Mouse (Mus musculus): Measurements from ENCODE around the gene Nudt3. TPM values are rescaled to one million over a fixed set of nuclear protein-coding genes. Genes with fewer than 3 reads are reported as not detected.

The Nudt3 gene
- total RNA-seq (2018; cell fraction: chromatin; rRNA removed) = 100 to 1,000 TPM in 1 of 26 experiments, 10 to 100 TPM in 25; 10.9 to 103 (median 50.1) TPM
- 100 to 1,000 TPM in 1 of 26 experiments, 10 to 100 TPM in 25; 50.5 to 123 (median 72.4) TPM for total RNA-seq (2018; cell fraction: cytosol; rRNA removed)
- 10 to 100 TPM; 21.9 to 97.1 (median 54.8) TPM for total RNA-seq (2018; cell fraction: nucleus; rRNA removed)
- 61.7 to 90.2 TPM (median 74.2 TPM) in 3 replicates for polyA plus RNA-seq (2018)

DNA sequence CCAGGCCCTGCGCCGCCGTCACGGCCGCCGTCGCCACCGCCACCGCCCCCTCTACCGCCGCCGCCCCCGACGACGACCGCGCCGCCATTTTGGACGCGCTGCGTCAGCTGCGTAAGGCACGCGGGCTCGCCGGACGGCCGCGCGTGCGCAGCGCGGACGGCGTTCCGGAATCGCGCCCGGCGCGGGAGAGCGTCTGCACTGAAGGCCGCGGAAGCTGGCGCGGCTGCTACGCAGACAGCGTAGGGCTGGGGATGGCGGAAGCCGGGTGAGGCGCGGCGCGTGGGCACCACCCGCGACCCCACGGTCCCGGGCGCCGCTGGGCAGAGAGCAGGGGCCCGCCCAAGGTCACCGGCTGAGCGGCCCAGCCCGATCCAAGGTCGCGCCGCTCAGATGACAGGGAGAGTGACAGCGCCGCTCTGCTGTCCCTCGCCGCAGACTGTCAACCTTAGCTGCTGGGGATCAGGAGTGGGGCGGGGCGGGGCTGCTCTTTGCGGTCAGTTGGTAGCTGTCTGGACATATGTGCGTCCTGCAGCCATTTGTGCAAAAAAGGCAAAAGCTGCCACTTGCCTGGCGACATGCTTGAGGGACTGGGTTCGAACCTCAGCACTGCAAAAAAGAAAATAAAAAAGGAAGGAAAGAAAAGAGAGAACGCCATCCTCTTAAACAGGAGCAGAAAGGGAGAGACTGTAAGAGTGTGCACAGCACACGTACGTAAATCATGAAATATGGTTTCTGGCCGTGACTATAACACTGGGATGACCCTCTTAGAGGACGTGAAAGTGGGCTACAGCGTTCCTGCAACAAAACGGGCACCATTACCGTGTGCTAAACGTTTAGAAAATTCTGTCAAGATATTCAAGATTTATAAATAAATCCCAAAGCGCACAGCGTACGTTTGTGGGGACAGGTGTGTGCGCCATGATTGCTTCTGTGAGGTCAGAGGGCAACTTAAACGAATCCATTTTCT, at the start of gene Nudt3:
Gene Nudt3, minus strand, starts transcription at position 136 of the 967 bp plus-strand sequence.
- Histone ChIP-seq H3K27ac (peak within 1 kb of the TSS; percentile 62), H3K36me3 (ENCODE audit: inconsistent target) (no peaks in the 10 kb centered on the region), H3K4me3 (ENCODE audit: inconsistent target) (peak within 1 kb of the TSS; percentile 52), H3K79me2 (ENCODE audit: inconsistent target) (peaks cover 39% of the 10 kb centered on the region)
- 12% methylated on average over 45 of the region's 91 CpGs for WGBS (ENCODE audit: missing documents)

DNA sequence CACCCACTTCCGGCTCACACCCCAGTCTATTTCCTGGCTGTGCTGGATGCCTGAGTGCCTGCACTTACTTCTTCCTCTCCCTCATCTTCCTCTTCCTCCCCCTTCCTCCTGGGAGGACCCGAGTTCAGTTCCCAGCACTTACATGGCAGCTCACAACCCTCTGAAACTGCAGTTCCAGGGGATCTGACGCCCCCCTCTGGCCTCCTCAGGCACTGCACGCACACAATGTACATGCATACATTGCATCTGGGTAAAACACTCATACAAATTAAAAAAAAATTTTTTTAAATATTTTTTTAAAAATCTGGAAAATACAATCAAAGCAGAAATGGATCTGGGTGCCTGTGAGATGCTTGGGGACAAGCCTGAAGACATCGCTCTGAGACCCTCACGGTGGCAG, 48.4 kb upstream of the Nudt3 start:
- H3K4me3 ChIP-seq (ENCODE audit: inconsistent target) = no peak overlapping the region
- no peaks in the 10 kb centered on the region for H3K79me2 ChIP-seq (ENCODE audit: inconsistent target)
- no peaks in the 10 kb centered on the region for H3K36me3 ChIP-seq (ENCODE audit: inconsistent target)
- 73% methylated on average over 6 of the region's 6 CpGs for WGBS (ENCODE audit: missing documents)
- no peak overlapping the region for H3K27ac ChIP-seq

DNA sequence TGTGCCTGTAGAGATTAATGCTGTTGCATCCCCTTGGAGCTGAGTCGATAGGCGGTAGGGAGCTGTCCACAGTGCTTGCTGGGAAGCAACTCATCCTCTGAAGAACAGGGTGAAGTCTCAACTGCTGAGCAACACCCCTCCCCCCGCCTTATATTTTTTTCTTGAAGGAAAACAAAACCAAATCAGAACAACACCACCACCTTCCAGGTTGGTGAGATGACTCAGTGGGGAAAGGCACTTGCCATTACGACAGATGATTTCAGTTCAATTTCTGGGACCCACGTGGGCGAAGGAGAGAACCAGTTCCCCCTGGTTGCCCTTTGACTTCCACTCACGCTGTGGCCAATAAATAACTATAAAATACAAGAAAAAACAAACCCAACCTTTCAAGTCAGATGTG, 35.5 kb upstream of the Nudt3 start:
- Histone ChIP-seq H3K79me2 (ENCODE audit: inconsistent target) (no peaks in the 10 kb centered on the region), H3K4me3 (ENCODE audit: inconsistent target) (no peak overlapping the region), H3K36me3 (ENCODE audit: inconsistent target) (no peaks in the 10 kb centered on the region), H3K27ac (no peak overlapping the region)
- 84% methylated on average over 7 of the region's 7 CpGs for WGBS (ENCODE audit: missing documents)

DNA sequence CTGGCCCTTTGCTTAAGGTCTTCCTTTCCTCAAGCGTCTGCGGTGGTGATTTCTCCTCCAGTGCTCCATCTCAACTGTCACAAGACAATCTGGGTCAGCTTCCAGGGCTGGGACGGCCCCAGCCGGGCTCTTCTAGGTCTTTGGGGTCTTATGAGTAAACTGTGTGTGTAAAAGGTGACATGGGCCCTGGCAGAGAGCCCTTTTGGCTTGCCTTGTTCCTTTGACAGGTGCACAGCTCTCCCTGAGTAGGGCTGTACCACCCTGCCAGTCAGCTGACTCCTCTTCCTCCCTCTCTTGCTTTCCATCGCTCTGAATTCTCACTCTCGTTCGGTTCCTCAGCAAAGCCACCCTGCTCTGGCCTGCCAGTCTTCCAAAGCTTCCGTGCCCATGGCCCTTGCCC, 33.8 kb upstream of the Nudt3 start:
- no peak overlapping the region for H3K4me3 ChIP-seq (ENCODE audit: inconsistent target)
- 63% methylated on average over 8 of the region's 8 CpGs for WGBS (ENCODE audit: missing documents)
- H3K27ac ChIP-seq = no peak overlapping the region
- H3K79me2 ChIP-seq (ENCODE audit: inconsistent target) = no peaks in the 10 kb centered on the region
- no peaks in the 10 kb centered on the region for H3K36me3 ChIP-seq (ENCODE audit: inconsistent target)

DNA sequence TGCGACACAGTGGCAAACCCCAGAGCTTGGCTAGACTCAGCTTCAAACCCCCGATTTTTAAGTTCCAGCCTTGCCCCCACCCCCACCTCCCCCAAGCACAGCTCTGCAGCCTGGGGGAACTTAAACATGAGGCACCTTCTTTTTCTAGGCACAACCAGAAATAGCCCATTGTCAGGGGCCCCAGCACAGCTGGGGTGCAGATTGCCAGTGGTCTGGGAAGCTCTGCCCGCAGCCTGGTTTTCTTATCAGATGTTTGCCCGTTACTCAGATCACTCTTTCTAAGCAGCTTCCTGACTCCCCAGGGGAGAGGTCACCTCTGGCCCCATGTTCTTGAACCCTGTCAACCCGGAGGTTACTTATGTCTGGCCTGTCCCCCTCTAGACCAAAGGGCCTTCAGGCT, 33.1 kb upstream of the Nudt3 start:
- H3K27ac ChIP-seq = no peak overlapping the region
- H3K4me3 ChIP-seq (ENCODE audit: inconsistent target) = no peak overlapping the region
- 6% methylated on average over 5 of the region's 5 CpGs for WGBS (ENCODE audit: missing documents)
- no peaks in the 10 kb centered on the region for H3K36me3 ChIP-seq (ENCODE audit: inconsistent target)
- H3K79me2 ChIP-seq (ENCODE audit: inconsistent target) = no peaks in the 10 kb centered on the region

DNA sequence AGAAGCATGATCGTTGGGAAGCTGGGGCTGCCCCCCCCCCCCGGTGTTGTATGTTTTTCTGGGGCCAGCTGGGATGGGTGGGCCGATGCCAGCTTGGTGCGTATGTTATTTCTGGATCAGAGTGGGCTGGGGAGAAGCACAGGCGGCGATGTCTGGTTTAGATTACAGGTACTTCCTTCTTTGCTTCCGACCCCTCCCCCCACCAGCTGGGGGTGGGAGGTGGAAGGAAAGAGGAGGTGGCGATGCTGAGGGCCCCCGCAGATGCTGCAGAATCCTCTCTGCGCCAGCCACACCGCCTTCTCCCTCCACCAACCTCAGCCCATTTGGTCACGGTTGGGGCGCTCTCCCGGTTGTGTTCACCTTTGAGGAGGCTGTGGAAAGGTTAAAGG, 32.7 kb upstream of the Nudt3 start:
- H3K36me3 ChIP-seq (ENCODE audit: inconsistent target) = no peaks in the 10 kb centered on the region
- whole genome bisulfite sequencing (ENCODE audit: missing documents) = 2% methylated on average over 14 of the region's 14 CpGs
- no peak overlapping the region for H3K27ac ChIP-seq
- H3K4me3 ChIP-seq (ENCODE audit: inconsistent target) = no peak overlapping the region
- no peaks in the 10 kb centered on the region for H3K79me2 ChIP-seq (ENCODE audit: inconsistent target)

DNA sequence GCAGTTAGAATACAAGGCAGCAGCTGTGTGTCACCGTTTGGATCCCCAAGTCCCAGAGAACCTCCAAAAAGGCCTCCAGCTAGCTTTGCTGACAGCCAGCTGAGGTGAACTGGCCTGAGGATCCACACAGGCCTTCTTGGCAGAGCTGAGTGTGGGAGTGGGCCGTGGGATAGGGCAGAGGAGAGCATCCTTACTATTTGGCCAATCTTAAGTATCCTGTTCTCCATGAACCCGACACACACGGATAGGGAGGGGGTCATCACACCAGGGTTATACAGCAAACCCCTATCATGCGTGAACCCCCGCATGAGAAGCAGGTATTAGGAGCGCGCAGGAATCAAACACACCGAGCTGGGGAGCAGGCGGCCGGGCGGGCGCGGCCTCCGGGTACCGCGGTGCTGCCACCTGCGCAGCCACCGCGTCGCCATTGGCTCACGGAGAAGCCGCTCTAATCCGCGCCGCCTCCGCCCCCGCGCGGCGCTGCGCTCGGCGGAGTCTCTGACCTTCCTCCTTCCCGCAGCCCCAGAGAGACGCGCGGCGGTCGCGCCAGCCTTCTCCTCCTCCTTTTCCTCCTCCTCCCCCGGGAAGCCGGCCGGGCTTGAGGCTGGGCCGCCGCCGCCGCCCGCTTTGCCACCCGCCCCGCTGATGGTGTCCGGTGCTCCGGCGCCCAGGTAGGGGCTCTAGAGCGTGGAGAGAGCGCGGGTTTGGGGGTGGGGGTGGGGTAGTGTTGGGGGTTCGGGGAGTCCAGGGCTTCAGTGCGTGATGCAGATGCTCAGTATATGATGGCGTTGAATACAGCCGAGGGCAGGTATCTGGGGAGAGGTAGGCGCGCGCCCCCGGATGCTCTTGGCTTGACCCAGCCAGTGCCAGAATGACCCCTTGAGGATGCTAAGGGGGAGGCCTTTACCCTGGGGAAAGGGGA, 32.1 kb upstream of the Nudt3 start, which contains the start of gene Pacsin1:
Gene Pacsin1, plus strand, starts transcription at position 421 of the 922 bp plus-strand sequence.
- H3K27ac ChIP-seq = no peak within 1 kb of the TSS
- H3K79me2 ChIP-seq (ENCODE audit: inconsistent target) = no peaks in the 10 kb centered on the region
- H3K36me3 ChIP-seq (ENCODE audit: inconsistent target) = no peaks in the 10 kb centered on the region
- H3K4me3 ChIP-seq (ENCODE audit: inconsistent target) = no peak within 1 kb of the TSS
- WGBS (ENCODE audit: missing documents) = 3% methylated on average over 58 of the region's 65 CpGs

DNA sequence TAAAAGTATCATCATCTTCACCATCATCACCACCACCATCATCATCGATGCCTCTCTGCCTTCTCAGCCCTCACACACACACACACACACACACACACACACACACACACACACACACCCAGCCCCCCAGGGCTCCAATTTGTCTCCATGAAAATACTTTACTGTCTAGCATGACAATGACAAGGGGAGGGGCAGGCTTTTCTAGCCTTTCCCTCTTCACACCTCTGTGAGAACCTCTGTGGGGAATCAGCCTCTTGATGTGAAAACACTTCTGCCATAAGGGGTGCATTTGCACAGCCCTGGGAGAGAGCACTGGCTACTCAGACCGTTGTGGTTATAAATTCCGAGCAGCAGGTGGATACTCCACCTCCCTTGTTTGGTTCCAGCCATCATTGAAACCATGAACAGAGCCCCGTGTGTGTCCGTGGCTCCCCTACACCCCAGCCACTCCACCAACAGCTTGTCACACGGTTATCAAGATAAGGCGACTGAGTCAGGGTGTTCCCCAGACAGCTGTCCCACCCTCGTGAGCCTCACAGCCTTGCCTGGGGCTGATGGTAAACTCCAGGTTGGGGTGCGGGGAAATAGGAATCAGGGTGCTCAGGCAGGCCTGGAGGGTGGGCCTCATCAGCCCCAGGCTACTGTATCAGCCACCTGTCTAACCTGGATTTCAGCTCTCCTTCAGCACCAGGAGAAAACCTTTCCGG, 30.1 kb upstream of the Nudt3 start:
- 84% methylated on average over 10 of the region's 10 CpGs for WGBS (ENCODE audit: missing documents)

DNA sequence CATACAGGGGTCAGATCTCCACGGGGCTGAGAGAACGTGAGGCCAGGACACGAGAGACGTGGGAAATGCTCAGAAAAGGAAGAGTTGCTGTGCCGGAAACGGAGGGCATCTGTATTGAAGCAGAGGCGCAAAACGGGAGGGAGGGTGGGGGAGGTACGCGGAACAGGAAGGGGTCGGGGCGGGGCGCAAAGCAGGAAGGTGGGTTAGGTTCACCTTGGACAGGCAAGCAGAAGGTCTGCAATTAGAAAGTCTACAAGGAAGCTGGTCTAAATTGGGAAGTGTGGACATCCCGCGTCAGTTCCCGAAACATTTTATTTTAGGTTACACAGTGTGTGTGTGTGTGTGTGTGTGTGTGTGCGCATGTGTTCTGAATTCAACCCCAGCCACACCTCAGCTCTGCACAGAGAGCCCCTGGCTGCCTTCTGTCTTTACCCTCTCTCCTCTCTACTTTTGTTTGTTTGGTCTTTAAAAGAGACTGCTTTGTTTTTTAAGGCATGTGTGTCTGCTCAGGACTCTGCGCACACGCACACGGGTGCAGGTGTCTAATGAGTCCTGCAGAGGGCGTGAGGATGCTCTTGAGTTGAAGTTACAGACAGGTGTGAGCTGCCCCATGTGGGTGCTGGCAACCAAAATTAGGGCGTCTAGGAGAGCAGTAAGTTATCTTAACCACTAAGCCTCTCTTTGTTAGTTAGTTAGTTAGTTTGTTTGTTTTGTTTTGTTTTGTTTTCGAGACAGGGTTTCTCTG, 28.9 kb upstream of the Nudt3 start:
- Histone ChIP-seq H3K79me2 (ENCODE audit: inconsistent target) (no peaks in the 10 kb centered on the region), H3K4me3 (ENCODE audit: inconsistent target) (no peak overlapping the region), H3K27ac (no peak overlapping the region), H3K36me3 (ENCODE audit: inconsistent target) (no peaks in the 10 kb centered on the region)
- WGBS (ENCODE audit: missing documents) = 46% methylated on average over 22 of the region's 23 CpGs

More for the DNA sequence above, 30.1 kb upstream of the Nudt3 start:
- H3K4me3 ChIP-seq (ENCODE audit: inconsistent target) = no peak overlapping the region
- H3K79me2 ChIP-seq (ENCODE audit: inconsistent target) = no peaks in the 10 kb centered on the region
- no peak overlapping the region for H3K27ac ChIP-seq
- no peaks in the 10 kb centered on the region for H3K36me3 ChIP-seq (ENCODE audit: inconsistent target)

DNA sequence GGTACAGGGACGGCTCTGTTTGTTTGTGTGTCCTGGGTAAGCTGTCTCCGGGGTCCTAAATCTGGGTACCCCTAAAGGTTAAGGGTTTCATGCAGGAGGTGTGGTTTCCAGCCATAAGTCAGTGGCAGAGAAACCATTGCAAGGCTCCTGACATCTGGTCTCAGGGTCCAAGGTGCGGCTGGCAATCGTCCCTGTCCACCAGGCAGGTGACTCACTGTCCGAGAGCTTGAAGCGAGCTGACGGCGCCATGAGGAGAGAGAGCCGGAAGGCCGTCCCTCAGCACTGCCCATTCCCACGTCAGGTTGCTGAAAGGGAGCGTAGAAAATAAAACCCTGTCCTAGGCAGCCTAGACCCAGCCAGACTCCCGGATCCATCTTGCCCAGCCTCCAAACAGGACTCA, 27.3 kb upstream of the Nudt3 start:
- no peak overlapping the region for H3K4me3 ChIP-seq (ENCODE audit: inconsistent target)
- no peak overlapping the region for H3K27ac ChIP-seq
- no peaks in the 10 kb centered on the region for H3K79me2 ChIP-seq (ENCODE audit: inconsistent target)
- WGBS (ENCODE audit: missing documents) = 79% methylated on average over 13 of the region's 13 CpGs
- H3K36me3 ChIP-seq (ENCODE audit: inconsistent target) = no peaks in the 10 kb centered on the region

DNA sequence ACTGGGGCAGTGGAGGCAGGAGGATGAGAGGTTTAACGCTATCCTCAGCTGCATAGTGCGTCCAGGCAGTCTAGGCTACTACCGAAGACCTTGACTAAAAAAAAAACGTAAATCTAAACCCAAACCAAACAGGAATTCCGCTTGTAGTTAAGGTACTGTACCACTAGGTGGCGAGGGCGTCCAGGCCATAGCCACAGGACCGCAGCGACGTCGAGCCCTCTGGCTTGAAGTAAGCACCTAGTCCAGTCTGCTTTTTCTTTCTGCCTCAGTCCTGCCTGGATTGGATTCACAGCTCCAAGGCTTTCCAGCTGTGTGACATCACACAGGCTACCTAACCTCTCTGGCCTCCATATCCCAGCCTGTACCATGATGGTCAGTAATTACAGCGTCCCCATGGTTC, 26.9 kb upstream of the Nudt3 start:
- no peaks in the 10 kb centered on the region for H3K79me2 ChIP-seq (ENCODE audit: inconsistent target)
- WGBS (ENCODE audit: missing documents) = 8% methylated on average over 12 of the region's 12 CpGs
- no peaks in the 10 kb centered on the region for H3K36me3 ChIP-seq (ENCODE audit: inconsistent target)
- H3K4me3 ChIP-seq (ENCODE audit: inconsistent target) = no peak overlapping the region
- H3K27ac ChIP-seq = no peak overlapping the region

DNA sequence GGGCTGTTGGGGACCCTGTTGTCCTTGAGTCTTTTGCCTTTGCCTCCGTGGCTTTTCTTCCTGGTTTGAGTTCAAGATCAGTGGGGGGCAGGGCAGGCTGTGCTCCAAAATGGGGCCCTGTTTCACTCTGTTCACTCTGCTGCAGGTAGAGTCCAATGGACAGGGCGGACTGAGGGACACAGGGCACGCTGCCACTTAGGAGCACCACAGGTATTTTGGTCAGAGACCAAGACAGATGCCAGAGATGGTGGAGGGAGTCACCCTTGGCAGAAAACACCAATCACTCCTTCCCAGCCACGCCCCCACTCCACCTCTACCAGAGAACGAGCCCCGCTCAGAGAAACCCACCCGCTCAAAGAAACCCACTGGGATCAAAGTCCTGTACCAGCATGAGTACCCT, 22.5 kb upstream of the Nudt3 start:
- no peak overlapping the region for H3K27ac ChIP-seq
- H3K36me3 ChIP-seq (ENCODE audit: inconsistent target) = no peaks in the 10 kb centered on the region
- WGBS (ENCODE audit: missing documents) = 90% methylated on average over 7 of the region's 7 CpGs
- no peak overlapping the region for H3K4me3 ChIP-seq (ENCODE audit: inconsistent target)
- H3K79me2 ChIP-seq (ENCODE audit: inconsistent target) = no peaks in the 10 kb centered on the region

DNA sequence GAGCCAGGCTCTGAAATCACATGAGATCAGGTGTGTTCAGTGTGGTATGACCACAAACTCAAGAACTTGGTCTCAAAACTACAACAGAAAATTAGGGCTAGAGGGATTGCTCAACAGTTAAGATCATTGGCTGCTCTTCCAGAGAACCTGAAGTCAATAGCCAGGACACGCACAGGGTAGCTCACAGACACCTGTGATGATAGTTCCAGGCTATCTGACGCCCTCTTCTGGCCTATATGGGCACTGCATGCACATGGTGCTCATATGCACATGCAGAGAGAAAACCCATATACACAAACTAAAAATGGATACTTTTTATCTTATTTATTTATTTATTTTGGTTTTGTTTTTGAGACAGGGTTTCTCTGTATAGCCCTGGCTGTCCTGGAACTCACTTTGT, 21.3 kb upstream of the Nudt3 start:
- H3K4me3 ChIP-seq (ENCODE audit: inconsistent target) = no peak overlapping the region
- 52% methylated on average over 2 of the region's 2 CpGs for WGBS (ENCODE audit: missing documents)

More for the DNA sequence above, 21.3 kb upstream of the Nudt3 start:
- H3K79me2 ChIP-seq (ENCODE audit: inconsistent target) = no peaks in the 10 kb centered on the region
- H3K36me3 ChIP-seq (ENCODE audit: inconsistent target) = no peaks in the 10 kb centered on the region
- H3K27ac ChIP-seq = no peak overlapping the region
